Mouse (Mus musculus): Measurements from ENCODE around the gene Dhh.

DNA sequence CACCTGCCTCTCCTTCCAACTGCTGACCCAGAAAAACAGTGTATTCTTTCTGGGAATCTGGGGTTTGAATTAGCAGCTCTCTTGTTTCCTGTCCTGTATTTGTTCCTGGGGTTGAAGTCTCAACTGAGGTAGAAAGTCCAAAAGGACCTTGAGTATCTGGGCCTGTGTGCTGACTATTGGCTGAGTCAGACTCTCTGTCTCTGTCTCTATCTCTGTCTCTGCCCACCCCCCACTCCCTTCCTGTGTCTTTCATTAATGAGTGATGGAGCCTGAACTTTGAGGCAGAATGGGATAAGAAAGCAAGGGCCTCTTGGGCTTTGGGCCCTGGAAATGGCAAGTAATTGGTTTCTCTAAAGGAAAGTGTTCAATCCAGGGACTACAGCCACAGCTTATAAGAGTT lies 14.7 kb downstream of the Dhh start:
- TF ChIP-seq POLR2A (IDR thresholded peaks at IDR 0.05; ENCODE audit: borderline replicate concordance, insufficient read depth, low read length), result no peak
- TF ChIP-seq CTCF (IDR thresholded peaks at IDR 0.05; ENCODE audit: borderline replicate concordance, insufficient read depth, low read depth, low read length), result no peak
